Mouse (Mus musculus) olfactory bulb, adult 2 months (tissue): Measurements from ENCODE around the gene Lgr4.

ENCODE experiments used
- CTCF ChIP-seq: fragments of 200-500 bp; IDR thresholded peaks from 2 replicates; pipeline ENCODE4 v1.5.1; 2012; ENCODE audit warnings: low read depth, mild to moderate bottlenecking, low read length, moderate library complexity; ENCODE audit not compliant: insufficient read depth
- POLR2A ChIP-seq: fragments of 200-500 bp; IDR thresholded peaks from 2 replicates; pipeline ENCODE4 v1.6.1; 2012; ENCODE audit warnings: mild to moderate bottlenecking, low read depth, low read length, moderate library complexity; ENCODE audit not compliant: insufficient read depth

DNA sequence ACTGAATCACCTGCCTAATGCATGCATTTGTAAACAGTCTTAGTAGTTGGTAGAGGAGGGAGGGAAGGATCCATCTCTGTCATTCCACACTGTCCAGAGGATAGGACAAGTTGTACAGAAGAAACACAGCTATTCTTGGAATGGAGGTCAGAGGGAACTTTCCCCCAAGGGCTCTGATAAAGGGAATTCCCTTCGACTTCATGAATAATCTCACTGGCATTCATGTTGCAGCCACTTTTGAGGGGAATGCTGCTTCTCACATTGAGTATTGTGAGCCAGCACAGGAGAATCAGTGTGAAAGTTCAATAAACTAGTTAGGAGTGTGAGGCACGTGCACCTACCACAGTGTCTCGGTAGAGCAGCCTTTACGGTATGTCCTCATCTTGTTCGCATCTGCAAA lies 37.6 kb downstream of the Lgr4 start:
- TF ChIP-seq POLR2A (no peak), CTCF (no peak)
